Mouse (Mus musculus): ENCODE data around the gene Foxf1. TPM values are rescaled to one million over a fixed set of nuclear protein-coding genes. Genes with fewer than 3 reads are reported as not detected.

Foxf1 gene
- polyA plus RNA-seq (2017; shearing (Covaris generic)): not detected

DNA sequence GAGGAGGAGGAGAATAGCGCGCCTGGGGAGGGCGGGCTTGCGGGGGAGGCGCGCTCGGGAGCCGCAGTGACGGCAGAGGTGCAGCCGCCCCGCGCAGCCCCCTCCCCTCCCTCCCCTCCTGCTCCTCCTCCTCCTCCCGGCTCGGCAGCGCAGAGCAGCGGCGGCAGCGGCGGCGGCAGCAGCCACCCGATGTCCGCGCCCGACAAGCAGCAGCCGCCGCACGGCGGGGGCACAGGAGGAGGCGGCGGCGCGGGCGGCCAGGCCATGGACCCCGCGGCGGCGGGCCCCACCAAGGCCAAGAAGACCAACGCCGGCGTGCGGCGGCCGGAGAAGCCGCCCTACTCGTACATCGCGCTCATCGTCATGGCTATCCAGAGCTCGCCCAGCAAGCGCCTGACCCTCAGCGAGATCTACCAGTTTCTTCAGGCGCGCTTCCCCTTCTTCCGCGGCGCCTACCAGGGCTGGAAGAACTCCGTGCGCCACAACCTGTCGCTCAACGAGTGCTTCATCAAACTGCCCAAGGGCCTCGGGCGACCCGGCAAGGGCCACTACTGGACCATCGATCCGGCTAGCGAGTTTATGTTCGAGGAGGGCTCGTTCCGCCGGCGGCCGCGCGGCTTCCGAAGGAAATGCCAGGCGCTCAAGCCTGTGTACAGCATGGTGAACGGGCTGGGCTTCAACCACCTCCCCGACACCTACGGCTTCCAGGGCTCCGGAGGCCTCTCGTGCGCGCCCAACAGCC lies at the start of gene Foxf1:
Foxf1 (plus strand) TSS at position 177 of the 742 bp plus-strand sequence.

DNA sequence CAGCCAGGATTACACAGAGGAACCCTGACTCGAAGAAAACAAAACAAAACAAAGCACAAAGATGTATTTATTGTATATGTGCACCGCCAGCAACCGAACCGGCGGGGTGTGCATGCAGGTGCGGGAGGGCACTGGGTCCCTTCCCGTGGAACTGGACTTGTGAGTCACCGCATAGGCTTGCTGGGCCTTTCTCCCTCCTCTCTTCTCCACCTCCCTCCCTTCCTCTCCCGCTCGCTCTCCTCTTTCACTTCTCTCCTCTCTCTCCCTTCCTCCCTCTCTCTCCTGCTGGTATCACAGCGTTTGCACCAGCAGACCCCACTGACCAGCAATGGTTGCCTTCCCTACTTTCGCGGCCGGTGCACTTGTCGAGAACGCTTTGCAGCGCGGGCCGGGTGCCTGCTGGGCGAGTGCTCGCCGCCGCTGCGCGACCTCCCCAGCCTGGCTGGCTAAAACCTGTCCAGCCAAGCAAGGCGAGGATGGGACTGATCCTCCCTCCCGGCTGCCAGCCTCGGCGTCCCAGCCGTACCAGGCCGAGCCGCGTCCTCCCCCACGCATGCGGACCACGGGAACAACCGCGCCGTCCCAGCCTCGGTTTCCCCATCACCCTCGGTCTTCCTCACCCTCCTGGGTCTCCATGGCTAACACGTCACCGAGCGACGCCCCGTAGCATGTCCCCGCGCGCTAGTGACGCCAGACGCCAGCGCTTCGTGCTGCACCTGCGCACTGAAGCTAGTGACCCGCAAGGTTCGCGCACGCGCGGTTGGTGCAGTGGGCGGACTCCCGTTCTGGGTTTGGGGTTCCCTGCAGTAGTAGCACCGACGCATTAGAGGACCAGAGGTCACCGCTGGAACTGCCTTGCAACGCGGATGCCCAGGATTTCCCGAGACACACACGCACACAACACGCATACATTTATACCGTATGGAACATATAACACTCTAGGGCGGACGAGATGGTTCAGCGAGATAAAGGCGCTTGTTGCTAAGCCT lies 23.8 kb downstream of the Foxf1 start, which contains the start of gene Mthfsd:
Mthfsd (minus strand) TSS at position 725 of the 989 bp plus-strand sequence.

DNA sequence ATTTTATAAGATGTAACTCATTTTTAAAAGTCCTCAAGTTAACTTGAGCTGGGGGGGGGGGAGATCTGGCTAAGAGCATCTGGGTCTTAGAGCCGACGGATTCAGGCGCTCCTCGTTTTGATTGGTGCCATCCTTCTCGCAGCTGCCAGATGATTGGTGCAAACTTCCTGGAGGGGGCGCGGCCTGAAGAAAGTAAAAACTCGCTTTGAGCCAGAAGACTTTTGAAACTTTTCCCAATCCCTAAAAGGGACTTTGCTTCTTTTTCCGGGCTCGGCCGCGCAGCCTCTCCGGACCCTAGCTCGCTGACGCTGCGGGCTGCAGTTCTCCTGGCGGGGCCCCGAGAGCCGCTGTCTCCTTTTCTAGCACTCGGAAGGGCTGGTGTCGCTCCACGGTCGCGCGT lies 31.8 kb downstream of the Foxf1 start, which contains the start of gene Foxc2:
Foxc2 (plus strand) TSS at position 224 of the 400 bp plus-strand sequence.

DNA sequence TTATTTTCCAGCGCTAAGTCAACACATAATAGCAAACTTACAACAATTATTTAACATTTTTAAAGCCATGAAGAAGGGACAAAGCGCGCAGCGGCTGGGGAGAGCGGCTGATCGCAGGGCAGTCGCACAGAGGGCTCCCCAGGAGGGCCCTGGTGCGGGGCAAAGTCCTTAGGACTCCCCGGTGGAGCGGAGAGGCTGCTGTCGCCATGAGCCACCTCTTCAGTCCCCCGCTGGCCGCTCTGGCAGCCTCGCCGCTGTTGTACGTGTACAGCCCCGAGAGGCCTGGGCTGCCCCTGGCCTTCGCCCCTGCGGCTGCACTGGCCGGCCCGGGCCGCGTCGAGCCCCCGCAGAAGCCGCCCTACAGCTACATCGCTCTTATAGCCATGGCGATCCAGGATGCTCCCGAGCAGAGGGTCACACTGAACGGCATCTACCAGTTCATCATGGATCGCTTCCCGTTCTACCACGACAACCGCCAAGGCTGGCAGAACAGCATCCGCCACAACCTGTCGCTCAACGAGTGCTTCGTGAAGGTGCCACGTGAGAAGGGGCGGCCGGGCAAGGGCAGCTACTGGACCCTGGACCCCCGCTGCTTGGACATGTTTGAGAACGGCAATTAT lies 43.7 kb downstream of the Foxf1 start, which contains the start of gene Foxl1:
Foxl1 (plus strand) TSS at position 185 of the 620 bp plus-strand sequence.

Other genes with a start within 250 kb of the Foxf1 start
- 49.7 TPM for gene Mthfsd, start 24.0 kb downstream of the Foxf1 start, polyA plus RNA-seq (2017; shearing (Covaris generic))
- gene Foxc2, start 31.8 kb downstream of the Foxf1 start, polyA plus RNA-seq (2017; shearing (Covaris generic)): not detected
- not detected for gene Foxl1, start 43.6 kb downstream of the Foxf1 start, polyA plus RNA-seq (2017; shearing (Covaris generic))